Mouse (Mus musculus) bone marrow macrophage, adult 2 months (primary cell): ENCODE data around the gene Ube3b.

Source experiments
- CTCF ChIP-seq: IDR thresholded peaks from 2 replicates; pipeline ENCODE4 v1.5.1; 2012; ENCODE audit warnings: low read depth, mild to moderate bottlenecking, low read length, moderate library complexity
- POLR2A ChIP-seq: IDR thresholded peaks from 2 replicates; pipeline ENCODE4 v1.6.1; 2012; ENCODE audit warnings: mild to moderate bottlenecking, low read depth, low read length, borderline replicate concordance

- TF ChIP-seq CTCF (no peak), POLR2A (no peak)
Observed at GRCm38 (mm10) chr5:114467430-114467829, 87.0 kb downstream of the Ube3b start.
